Mouse (Mus musculus) 3134 (cell line): ENCODE results near the gene 1810049J17Rik.

Experiments
- DNase-seq: peaks from one replicate; pipeline ENCODE4 v3.0.0-alpha.2; 2011; ENCODE audit warnings: low spot score; ENCODE audit not compliant: insufficient read length; ENCODE audit errors: extremely low read depth

Gene 1810049J17Rik

GRCm38 (mm10) chr15:12311465-12311864, 10.2 kb downstream of the 1810049J17Rik start:
- no peak for DNase-seq

DNA sequence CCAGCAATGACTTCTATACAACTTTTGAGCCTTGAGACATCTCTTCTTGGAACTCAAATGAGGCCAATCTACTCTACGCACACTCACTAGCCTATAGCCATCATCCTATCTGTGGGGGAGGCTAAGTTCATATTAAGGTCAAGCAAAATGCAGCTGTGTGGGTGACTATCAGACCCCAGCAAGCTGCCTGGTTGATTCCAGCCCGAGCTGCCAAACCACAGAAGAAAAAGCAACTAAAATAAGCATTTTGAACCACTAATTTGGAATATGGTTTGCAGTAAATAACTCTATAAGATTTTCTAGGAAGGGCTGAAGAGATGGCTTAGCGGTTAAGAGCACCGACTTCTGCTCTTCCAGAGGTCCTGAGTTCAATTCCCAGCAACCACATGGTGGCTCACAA, 11.0 kb downstream of the 1810049J17Rik start:
- DNase-seq, result no peak

DNA sequence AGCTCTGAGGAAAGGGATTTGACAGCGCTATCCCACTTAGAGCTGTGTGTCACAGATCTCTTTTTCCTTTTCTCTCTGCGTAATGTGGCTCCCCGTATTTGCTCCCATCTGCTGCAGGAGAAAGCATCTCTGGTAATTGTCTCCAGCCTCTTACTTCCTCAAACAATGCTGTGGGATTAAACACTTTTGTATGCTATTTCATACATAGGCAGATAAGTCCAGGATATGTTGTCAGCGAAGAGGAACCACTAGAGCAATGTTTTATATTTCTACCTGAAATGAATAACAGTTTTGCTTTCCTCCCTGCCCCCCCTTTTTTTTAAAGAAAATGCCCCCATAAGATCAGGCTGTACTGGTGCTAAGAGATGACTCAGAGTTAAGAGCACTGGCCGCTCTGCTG, 13.2 kb downstream of the 1810049J17Rik start:
- no peak for DNase-seq

- no peak for DNase-seq
Measured at GRCm38 (mm10) chr15:12307114-12307513, 14.6 kb downstream of the 1810049J17Rik start.

GRCm38 (mm10) chr15:12306188-12307071, 15.3 kb downstream of the 1810049J17Rik start:
- no peak for DNase-seq

DNA sequence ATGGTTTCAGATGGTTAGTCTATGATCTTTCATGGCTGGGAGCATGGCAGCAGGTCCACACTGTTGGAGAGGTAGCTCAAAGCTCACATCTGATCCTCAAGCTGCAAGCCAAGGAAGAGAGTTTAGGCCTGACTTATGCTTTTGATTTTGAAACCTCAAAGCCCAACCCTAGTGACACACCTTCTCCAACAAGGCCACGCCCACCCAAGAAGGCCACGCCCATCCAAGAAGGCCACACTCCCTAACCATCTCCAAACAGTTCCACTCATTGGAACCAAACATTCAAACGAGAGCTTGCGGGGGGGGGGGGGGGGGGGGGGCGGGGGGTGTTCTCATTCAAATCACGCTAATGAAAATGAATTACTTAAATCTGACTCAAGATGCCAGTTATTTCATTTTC, 19.9 kb downstream of the 1810049J17Rik start:
- DNase-seq, result no peak

- DNase-seq, result no peak
Measured at GRCm38 (mm10) chr15:12298231-12298737, 23.4 kb downstream of the 1810049J17Rik start.

DNA sequence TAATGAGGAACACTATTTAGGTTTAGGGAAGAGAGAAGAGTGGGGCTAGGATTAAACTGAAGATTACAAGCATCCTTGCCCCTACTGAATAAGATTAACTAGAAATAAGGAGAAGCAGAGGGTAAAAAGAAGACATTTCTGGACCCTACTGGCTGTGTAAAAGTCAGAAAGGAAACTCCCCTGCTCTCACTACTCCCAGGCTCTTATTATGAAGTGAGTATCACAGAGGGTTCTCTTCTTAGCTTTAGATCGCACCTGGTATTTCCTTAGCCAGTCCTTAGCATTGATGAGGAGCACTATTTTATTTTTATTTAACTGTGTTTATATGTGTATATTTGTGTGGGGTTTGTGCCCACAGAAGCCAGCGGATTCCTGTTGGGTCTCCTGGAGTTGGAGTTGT, 25.5 kb downstream of the 1810049J17Rik start:
- no peak for DNase-seq

DNA sequence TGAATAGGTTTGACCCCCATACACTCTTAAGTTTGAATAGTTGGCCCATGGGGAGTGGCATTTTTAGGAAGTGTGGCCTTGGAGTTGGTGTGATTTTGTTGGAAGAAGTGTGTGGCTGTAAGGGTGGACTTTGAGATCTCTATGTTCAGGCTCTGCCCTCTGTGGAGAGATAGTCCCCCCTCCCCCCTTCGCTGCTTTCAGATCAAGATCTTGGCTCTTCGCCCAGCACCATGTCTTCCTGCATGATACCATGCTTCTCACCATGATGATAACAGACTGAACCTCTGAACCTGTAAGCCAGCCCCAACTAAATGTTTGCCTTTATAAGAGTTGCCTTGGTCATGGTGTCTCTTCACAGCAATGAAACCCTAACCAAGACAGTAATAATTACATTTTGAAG, 29.9 kb downstream of the 1810049J17Rik start:
- no peak for DNase-seq

- no peak for DNase-seq
Measured at GRCm38 (mm10) chr15:12290330-12290729, 31.4 kb downstream of the 1810049J17Rik start.

DNA sequence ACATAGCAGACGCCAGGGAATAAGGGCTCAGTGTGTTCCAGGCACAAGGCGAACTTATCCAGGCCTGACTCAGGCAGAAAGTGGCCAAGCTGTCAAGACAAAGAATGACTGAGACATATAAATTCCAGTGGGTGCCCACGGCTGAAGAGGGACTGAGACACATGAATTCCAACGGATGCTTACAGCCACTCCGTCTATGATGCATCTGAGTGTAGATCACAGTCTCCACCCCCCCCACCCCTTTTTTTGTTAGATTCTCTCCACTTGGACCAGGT, 36.2 kb downstream of the 1810049J17Rik start:
- DNase-seq, result no peak

DNA sequence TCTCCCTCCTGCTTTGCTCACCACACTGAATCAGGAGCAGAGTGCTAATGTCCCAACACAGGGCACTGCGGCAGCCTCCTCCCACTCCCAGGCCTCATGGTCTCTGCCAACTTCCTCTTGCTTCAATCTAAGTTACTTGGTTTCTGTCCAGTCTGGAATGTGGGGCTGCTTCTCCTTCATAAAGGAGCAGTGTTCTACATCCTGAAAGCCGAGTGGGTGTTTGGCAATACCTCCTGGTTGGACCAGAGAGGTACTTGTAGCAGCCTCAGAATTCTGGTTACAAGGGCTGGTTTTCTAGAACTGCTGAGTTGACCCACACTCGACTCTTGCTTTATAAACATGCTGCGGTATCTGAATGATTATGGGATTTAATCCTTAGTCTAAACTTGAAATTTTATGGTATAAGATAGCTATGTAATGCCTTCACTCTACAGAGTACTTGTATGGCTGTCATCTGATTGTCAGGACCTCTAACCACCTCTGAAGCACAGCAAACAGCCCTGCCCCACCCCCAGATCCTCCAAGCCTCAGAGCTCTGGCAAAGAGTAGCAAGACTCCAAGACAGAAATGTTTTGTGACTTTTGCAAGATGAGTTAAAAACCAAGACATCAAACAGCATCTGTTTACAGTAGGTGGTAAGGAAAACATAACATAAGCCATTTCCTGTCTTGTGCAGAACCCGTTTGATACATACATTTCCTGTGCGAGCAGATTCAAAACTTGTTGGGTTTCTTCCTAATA, 36.7 kb downstream of the 1810049J17Rik start:
- no peak for DNase-seq

GRCm38 (mm10) chr15:12279816-12280215, 41.9 kb downstream of the 1810049J17Rik start:
- no peak for DNase-seq

GRCm38 (mm10) chr15:12275091-12275623, 46.5 kb downstream of the 1810049J17Rik start:
- DNase-seq, result no peak

DNA sequence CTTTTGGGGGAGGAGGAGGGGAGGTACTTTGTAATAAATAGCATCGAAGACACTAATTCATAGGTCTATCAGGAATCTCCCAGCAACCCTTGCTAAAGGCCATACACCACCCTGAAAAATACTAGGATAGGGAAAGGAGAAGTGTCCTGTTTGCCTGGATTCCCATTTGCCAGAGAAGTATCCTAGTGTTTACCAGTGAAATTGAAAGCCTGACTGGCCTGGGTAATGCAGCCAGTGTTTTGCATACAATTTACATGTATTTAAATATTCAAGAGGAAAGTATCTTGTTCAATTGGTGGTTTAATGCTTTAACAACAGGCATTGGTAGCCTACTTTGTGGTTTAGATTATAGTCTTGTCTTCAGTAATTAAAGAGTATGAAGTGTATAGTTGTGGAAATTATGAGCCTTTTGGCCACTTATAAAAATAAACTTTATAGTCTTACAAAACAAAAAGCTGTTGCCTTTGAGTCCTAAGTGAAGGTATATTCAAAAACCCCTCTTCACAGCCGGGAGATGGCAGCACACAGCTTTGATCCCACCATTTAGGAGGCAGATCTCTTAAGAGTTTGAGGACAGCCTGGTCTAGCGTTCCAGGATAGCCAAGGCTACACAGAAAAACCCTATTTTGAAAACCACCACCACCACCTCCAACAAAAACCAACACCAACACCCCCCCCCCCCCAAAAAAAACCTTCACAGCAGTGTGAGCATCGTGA, 47.5 kb downstream of the 1810049J17Rik start:
- no peak for DNase-seq

DNA sequence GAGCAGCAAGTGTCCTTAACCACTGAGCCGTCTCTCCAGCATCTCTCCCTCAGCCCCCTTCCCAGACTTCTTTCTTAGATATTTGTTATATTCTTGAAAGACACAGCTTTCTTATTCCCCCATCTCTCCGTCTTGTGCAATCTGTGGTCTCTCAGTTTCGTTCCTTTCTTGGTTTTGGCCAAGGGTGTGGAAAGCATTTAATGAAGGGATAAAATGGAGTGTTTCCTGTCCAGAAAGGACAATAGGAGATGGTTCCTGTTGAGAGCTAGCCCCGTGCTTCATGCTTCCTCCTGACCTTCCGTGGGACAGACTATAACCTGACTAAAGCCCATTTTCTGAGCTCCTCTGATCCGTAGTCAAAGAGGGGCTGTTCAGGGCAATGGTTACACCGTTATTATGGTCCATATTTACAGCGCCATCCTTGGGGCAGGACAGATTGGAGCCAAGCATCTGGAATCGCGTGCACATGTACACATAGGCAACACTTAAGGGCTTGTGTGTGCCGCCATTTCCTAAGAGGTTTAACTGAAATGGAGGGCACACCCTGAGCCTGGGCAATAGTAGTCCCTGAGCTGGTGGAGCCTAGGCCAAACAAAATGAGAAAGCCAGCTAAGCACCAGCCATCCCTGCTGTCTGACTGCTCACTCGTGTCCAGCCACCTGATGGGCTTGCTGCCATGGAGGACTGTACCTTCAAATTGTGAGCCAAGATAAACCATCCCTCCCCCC, 48.2 kb downstream of the 1810049J17Rik start:
- no peak for DNase-seq
